Mouse (Mus musculus): Measurements from ENCODE around the gene Zfp970. TPM values are rescaled to one million over a fixed set of nuclear protein-coding genes. Genes with fewer than 3 reads are reported as not detected.
"Not testable (repeated sequence)": the region's sequence is repeated elsewhere in the genome, so short reads cannot be mapped to it uniquely, and the experiment has no call there.

Gene Zfp970
- polyA plus RNA-seq, 1 experiment from 2014 or later = 14.8 TPM

- not testable (repeated sequence) for H3K9me3 ChIP-seq; ATAC-seq (ENCODE audit: insufficient read depth, low FRiP score, low read depth); H3K4me2 ChIP-seq
These were observed 53.8 kb downstream of the Zfp970 start for GRCm38 (mm10) chr2:177518354-177518753.

GRCm38 (mm10) chr2:177518960-177519359, 54.4 kb downstream of the Zfp970 start:
- WGBS = 75% methylated on average over 1 of the region's 1 CpGs
- not testable (repeated sequence) for H3K36me3 ChIP-seq; H3K4me3 ChIP-seq (replicated peaks); ATAC-seq (ENCODE audit: insufficient read depth, low FRiP score, low read depth); H3K27ac ChIP-seq; H3K9ac ChIP-seq; H3K27me3 ChIP-seq (replicated peaks); H3K4me1 ChIP-seq; H3K4me2 ChIP-seq; H3K9me3 ChIP-seq

More at GRCm38 (mm10) chr2:177518354-177518753, 53.8 kb downstream of the Zfp970 start:
- H3K27ac ChIP-seq; H3K27me3 ChIP-seq (replicated peaks); H3K9ac ChIP-seq; H3K4me3 ChIP-seq (replicated peaks); H3K4me1 ChIP-seq; H3K36me3 ChIP-seq: not testable (repeated sequence)
- 83% methylated on average over 7 of the region's 7 CpGs for WGBS

- H3K9me3 ChIP-seq = 0 out of 2 replicates have a peak, but pooled peaks cover 3% of the 10 kb centered on the region
- no peak overlapping the region for H3K9ac ChIP-seq
- 77% methylated on average over 8 of the region's 8 CpGs for WGBS
- no peak overlapping the region for H3K27ac ChIP-seq
- H3K27me3 ChIP-seq (replicated peaks) = no peaks in the 10 kb centered on the region
- no peaks in the 10 kb centered on the region for H3K4me1 ChIP-seq
- H3K4me2 ChIP-seq = no peak overlapping the region
- ATAC-seq (ENCODE audit: insufficient read depth, low FRiP score, low read depth) = no peak
- no peaks in the 10 kb centered on the region for H3K36me3 ChIP-seq
- no peak overlapping the region for H3K4me3 ChIP-seq (replicated peaks)
These were observed 55.5 kb downstream of the Zfp970 start for GRCm38 (mm10) chr2:177520035-177520434.

DNA sequence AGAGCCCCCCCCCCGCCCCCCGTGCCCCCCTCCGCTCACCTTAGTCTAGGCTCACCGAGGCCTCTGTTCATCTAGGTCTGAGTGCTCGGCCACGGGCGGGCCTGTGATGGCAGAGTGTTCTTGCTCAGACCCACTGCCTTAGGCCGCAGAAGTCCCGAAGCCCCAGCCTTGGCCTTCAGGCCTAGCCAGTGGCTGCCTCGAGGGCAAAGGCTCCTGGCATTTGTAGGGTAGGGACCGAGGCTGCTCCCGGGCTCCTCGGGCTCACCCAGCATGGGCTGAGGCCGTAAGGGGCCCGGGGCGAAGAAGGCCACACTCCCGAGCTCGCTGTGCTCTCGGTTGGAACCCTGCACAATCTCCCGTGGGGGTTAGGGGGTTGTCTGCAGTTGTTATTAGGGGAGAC, 58.5 kb downstream of the Zfp970 start:
- no peak overlapping the region for H3K4me3 ChIP-seq (replicated peaks)
- H3K9me3 ChIP-seq = 0 out of 2 replicates have a peak, but pooled peaks cover 3% of the 10 kb centered on the region
- no peaks in the 10 kb centered on the region for H3K27me3 ChIP-seq (replicated peaks)
- no peak overlapping the region for H3K9ac ChIP-seq
- 90% methylated on average over 20 of the region's 20 CpGs for WGBS
- H3K4me2 ChIP-seq = no peak overlapping the region
- no peaks in the 10 kb centered on the region for H3K4me1 ChIP-seq
- H3K27ac ChIP-seq = no peak overlapping the region
- H3K36me3 ChIP-seq = no peaks in the 10 kb centered on the region
- no peak for ATAC-seq (ENCODE audit: insufficient read depth, low FRiP score, low read depth)

- H3K27ac ChIP-seq; H3K4me3 ChIP-seq (replicated peaks); H3K4me2 ChIP-seq; H3K36me3 ChIP-seq; ATAC-seq (ENCODE audit: insufficient read depth, low FRiP score, low read depth); H3K9ac ChIP-seq; H3K9me3 ChIP-seq; H3K27me3 ChIP-seq (replicated peaks); H3K4me1 ChIP-seq: not testable (repeated sequence)
- WGBS = 90% methylated on average over 6 of the region's 6 CpGs
These were observed 59.1 kb downstream of the Zfp970 start for GRCm38 (mm10) chr2:177523674-177524073.

DNA sequence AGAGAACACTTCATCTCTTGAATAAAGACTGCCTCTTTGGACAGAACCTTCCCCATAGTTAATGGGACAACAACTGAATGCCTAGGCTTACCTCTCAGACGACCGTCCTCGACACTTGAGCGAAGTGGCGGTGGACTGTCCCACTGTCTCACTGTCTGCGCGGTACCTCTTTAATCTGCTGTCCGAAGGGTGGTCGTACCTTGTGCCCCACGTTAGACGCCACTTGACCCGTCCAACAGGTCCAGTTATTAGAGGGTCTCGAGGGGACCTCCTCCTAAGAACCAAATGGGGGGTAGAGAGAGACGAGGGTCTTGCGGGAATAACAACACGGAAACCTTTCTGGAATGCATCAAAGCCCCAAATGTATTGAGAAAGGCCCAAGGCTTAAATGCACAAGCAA, 59.6 kb downstream of the Zfp970 start:
- H3K27me3 ChIP-seq (replicated peaks); H3K9ac ChIP-seq; H3K4me2 ChIP-seq; H3K36me3 ChIP-seq; H3K4me1 ChIP-seq; ATAC-seq (ENCODE audit: insufficient read depth, low FRiP score, low read depth); H3K9me3 ChIP-seq; H3K27ac ChIP-seq; H3K4me3 ChIP-seq (replicated peaks): not testable (repeated sequence)
- 84% methylated on average over 16 of the region's 16 CpGs for WGBS

Other genes with a start within 250 kb of the Zfp970 start
- gene Gm14409, start 197.7 kb upstream of the Zfp970 start, polyA plus RNA-seq (2015; fragmentation: Nextera tagmentation; extraction: Ambion mirVana) = not detected in 2 replicates
- gene Gm14412, start 140.4 kb upstream of the Zfp970 start, polyA plus RNA-seq (2015; fragmentation: Nextera tagmentation; extraction: Ambion mirVana) = 0.36 and 0.59 TPM in 2 replicates
- gene Gm14418, start 66.4 kb upstream of the Zfp970 start, polyA plus RNA-seq (2015; fragmentation: Nextera tagmentation; extraction: Ambion mirVana) = 7.9 and 8.9 TPM in 2 replicates
- 5.7 and 6.1 TPM in 2 replicates for gene Gm14403, start 33.5 kb downstream of the Zfp970 start, polyA plus RNA-seq (2015; fragmentation: Nextera tagmentation; extraction: Ambion mirVana)
- not detected in 2 replicates for gene Gm14406, start 113.5 kb downstream of the Zfp970 start, polyA plus RNA-seq (2015; fragmentation: Nextera tagmentation; extraction: Ambion mirVana)